Mouse (Mus musculus) heart, embryonic 16.5 days (tissue): Measurements from ENCODE around the gene Cep295nl. TPM values are rescaled to one million over a fixed set of nuclear protein-coding genes. Genes with fewer than 3 reads are reported as not detected.

Source experiments
- ATAC-seq: fragments of 200-750 bp; cut with Nextera tagmentation; replicated peaks from 2 replicates; pipeline ENCODE4 v1.8.0; 2017; ENCODE audit warnings: moderate number of reproducible peaks; ENCODE audit not compliant: insufficient read depth, low FRiP score; ENCODE audit errors: extremely low read depth
- H3K27ac ChIP-seq: fragments of 300-500 bp; sonication (generic); 2 replicates; pipeline ENCODE4 v1.5.1; 2014; ENCODE audit warnings: mild to moderate bottlenecking, low read length, control low read depth, moderate library complexity
- H3K27me3 ChIP-seq: fragments of 300-500 bp; sonication (generic); 2 replicates; pipeline ENCODE4 v1.6.1; 2014; ENCODE audit warnings: low read length, mixed read lengths; ENCODE audit not compliant: control insufficient read depth, insufficient read depth
- H3K36me3 ChIP-seq: fragments of 300-500 bp; sonication (generic); 2 replicates; pipeline ENCODE4 v1.6.1; 2014; ENCODE audit not compliant: control insufficient read depth, insufficient read depth
- H3K4me1 ChIP-seq: fragments of 300-500 bp; sonication (generic); 2 replicates; pipeline ENCODE4 v1.6.1; 2014; ENCODE audit warnings: low read length, mixed read lengths; ENCODE audit not compliant: control insufficient read depth, insufficient read depth
- H3K4me2 ChIP-seq: fragments of 300-500 bp; sonication (generic); 2 replicates; pipeline ENCODE4 v1.6.1; 2014; ENCODE audit warnings: low read depth, mild to moderate bottlenecking, control low read depth, low read length
- H3K4me3 ChIP-seq: fragments of 300-500 bp; sonication (generic); 2 replicates; pipeline ENCODE4 v1.5.1; 2014; ENCODE audit warnings: mild to moderate bottlenecking, control low read depth, low read length
- H3K9ac ChIP-seq: fragments of 300-500 bp; sonication (generic); 2 replicates; pipeline ENCODE4 v1.6.1; 2014; ENCODE audit warnings: low read length, control low read depth
- H3K9me3 ChIP-seq: fragments of 300-500 bp; sonication (generic); replicated peaks from 2 replicates; pipeline ENCODE4 v1.6.1; 2016; ENCODE audit warnings: low read length; ENCODE audit not compliant: control insufficient read depth
- WGBS: fragments of 180-500 bp; shearing (Covaris S2); extraction: QIAGEN DNeasy Blood & Tissue Kit; methylation state at CpG from one replicate; pipeline ENCODE4 v1.1.7; 2014; 5-methylcytosine and 5-hydroxymethylcytosine counted together
- polyA plus RNA-seq: library from polyadenylated mRNA; unstranded; fragments of >200 nt; fragmentation: Nextera tagmentation; extraction: Ambion mirVana; gene quantifications from 2 replicates; pipeline ENCODE4 v1.2.1, GENCODE M21; 2015

Cep295nl gene
- polyA plus RNA-seq, 1 experiment from 2014 or later = 0.28 TPM

GRCm38 (mm10) chr11:118297967-118298366 lies 44.3 kb downstream of the Cep295nl start:
- Histone ChIP-seq H3K4me1 (no peaks in the 10 kb centered on the region), H3K36me3 (peaks cover 3% of the 10 kb centered on the region; the same call in 1 of the 2 replicates), H3K27me3 (no peaks in the 10 kb centered on the region), H3K4me2 (no peak overlapping the region), H3K27ac (no peak overlapping the region), H3K9me3 (no peaks in the 10 kb centered on the region), H3K4me3 (no peak overlapping the region), H3K9ac (no peak overlapping the region)
- WGBS = 75% methylated on average over 3 of the region's 3 CpGs
- no peak for ATAC-seq

- no peak for ATAC-seq
- Histone ChIP-seq H3K4me1 (peaks cover 3% of the 10 kb centered on the region; the same call in 1 of the 2 replicates), H3K4me3 (no peak overlapping the region), H3K36me3 (no peaks in the 10 kb centered on the region), H3K27me3 (no peaks in the 10 kb centered on the region), H3K4me2 (no peak overlapping the region), H3K27ac (no peak overlapping the region), H3K9me3 (no peaks in the 10 kb centered on the region), H3K9ac (no peak overlapping the region)
- WGBS = 80% methylated on average over 2 of the region's 2 CpGs
These were observed 47.3 kb downstream of the Cep295nl start for GRCm38 (mm10) chr11:118295026-118295425.

- ATAC-seq = no peak
- no peak overlapping the region for H3K4me3 ChIP-seq
- no peaks in the 10 kb centered on the region for H3K36me3 ChIP-seq
- no peak overlapping the region for H3K9ac ChIP-seq
- no peak overlapping the region for H3K27ac ChIP-seq
- H3K4me2 ChIP-seq = no peak overlapping the region
- H3K27me3 ChIP-seq = no peaks in the 10 kb centered on the region
- H3K4me1 ChIP-seq = peaks cover 12% of the 10 kb centered on the region
- WGBS = 65% methylated on average over 6 of the region's 6 CpGs
- H3K9me3 ChIP-seq = no peaks in the 10 kb centered on the region
These were observed 49.6 kb downstream of the Cep295nl start for GRCm38 (mm10) chr11:118292671-118293070.

GRCm38 (mm10) chr11:118289999-118290889 lies 52.1 kb downstream of the Cep295nl start, which contains the start of gene Usp36:
Gene Usp36 (minus strand): TSS chr11:118290244.
- Histone ChIP-seq H3K27ac (peak within 1 kb of the TSS; percentile 84), H3K9me3 (no peaks in the 10 kb centered on the region), H3K9ac (peak within 1 kb of the TSS; percentile 87), H3K36me3 (peaks cover 6% of the 10 kb centered on the region), H3K4me3 (peak within 1 kb of the TSS; percentile 70), H3K4me2 (peak within 1 kb of the TSS; percentile 83), H3K4me1 (peaks cover 12% of the 10 kb centered on the region), H3K27me3 (no peaks in the 10 kb centered on the region)
- WGBS = 1% methylated on average over 68 of the region's 68 CpGs
- ATAC-seq = peak; percentile 99

- Histone ChIP-seq H3K27ac (peak overlapping the region; percentile 79), H3K9ac (peak overlapping the region; percentile 87), H3K9me3 (no peaks in the 10 kb centered on the region), H3K4me3 (peak overlapping the region; percentile 70), H3K4me1 (peaks cover 12% of the 10 kb centered on the region), H3K27me3 (no peaks in the 10 kb centered on the region), H3K36me3 (peaks cover 13% of the 10 kb centered on the region), H3K4me2 (peak overlapping the region; percentile 83)
- peak; percentile 12 for ATAC-seq
- 0% methylated on average over 22 of the region's 22 CpGs for WGBS
These were observed 52.7 kb downstream of the Cep295nl start for GRCm38 (mm10) chr11:118289562-118289961.

- no peak overlapping the region for H3K27ac ChIP-seq
- no peaks in the 10 kb centered on the region for H3K9me3 ChIP-seq
- H3K4me1 ChIP-seq = peaks cover 12% of the 10 kb centered on the region
- peak overlapping the region; percentile 87 for H3K9ac ChIP-seq
- no peaks in the 10 kb centered on the region for H3K27me3 ChIP-seq
- H3K36me3 ChIP-seq = peaks cover 18% of the 10 kb centered on the region
- H3K4me3 ChIP-seq = peak overlapping the region; percentile 70
- H3K4me2 ChIP-seq = peak overlapping the region; percentile 83
- 1% methylated on average over 16 of the region's 16 CpGs for WGBS
- ATAC-seq = no peak
These were observed 53.2 kb downstream of the Cep295nl start for GRCm38 (mm10) chr11:118289037-118289511.

GRCm38 (mm10) chr11:118287573-118287972 lies 54.7 kb downstream of the Cep295nl start:
- no peak overlapping the region for H3K27ac ChIP-seq
- H3K36me3 ChIP-seq = peaks cover 31% of the 10 kb centered on the region
- H3K4me3 ChIP-seq = no peak overlapping the region
- H3K9ac ChIP-seq = no peak overlapping the region
- no peaks in the 10 kb centered on the region for H3K9me3 ChIP-seq
- WGBS = 92% methylated on average over 9 of the region's 9 CpGs
- ATAC-seq = no peak
- peaks cover 12% of the 10 kb centered on the region for H3K4me1 ChIP-seq
- no peaks in the 10 kb centered on the region for H3K27me3 ChIP-seq
- no peak overlapping the region for H3K4me2 ChIP-seq

- H3K9ac ChIP-seq = no peak overlapping the region
- no peak overlapping the region for H3K4me3 ChIP-seq
- peaks cover 43% of the 10 kb centered on the region for H3K36me3 ChIP-seq
- peaks cover 12% of the 10 kb centered on the region for H3K4me1 ChIP-seq
- no peaks in the 10 kb centered on the region for H3K9me3 ChIP-seq
- no peak for ATAC-seq
- H3K27ac ChIP-seq = no peak overlapping the region
- 88% methylated on average over 9 of the region's 9 CpGs for WGBS
- H3K4me2 ChIP-seq = no peak overlapping the region
- H3K27me3 ChIP-seq = no peaks in the 10 kb centered on the region
These were observed 55.9 kb downstream of the Cep295nl start for GRCm38 (mm10) chr11:118286434-118286833.

- Histone ChIP-seq H3K4me1 (peaks cover 12% of the 10 kb centered on the region), H3K4me2 (no peak overlapping the region), H3K27me3 (no peaks in the 10 kb centered on the region), H3K36me3 (peaks cover 45% of the 10 kb centered on the region), H3K9ac (no peak overlapping the region), H3K9me3 (no peaks in the 10 kb centered on the region), H3K27ac (no peak overlapping the region), H3K4me3 (no peak overlapping the region)
- 69% methylated on average over 13 of the region's 13 CpGs for WGBS
- ATAC-seq = no peak
These were observed 56.5 kb downstream of the Cep295nl start for GRCm38 (mm10) chr11:118285791-118286190.
